Mouse (Mus musculus): ENCODE results near the gene Gng2. TPM values are rescaled to one million over a fixed set of nuclear protein-coding genes. Genes with fewer than 3 reads are reported as not detected.

The Gng2 gene
- polyA plus RNA-seq, 1 experiment from 2014 or later, result 11.8 TPM

- Histone ChIP-seq H3K9me3 (replicated peaks) (no peaks in the 10 kb centered on the region), H3K36me3 (no peaks in the 10 kb centered on the region), H3K27me3 (replicated peaks) (0 out of 2 replicates have a peak, but pooled peaks cover 5% of the 10 kb centered on the region), H3K9ac (no peak overlapping the region), H3K4me3 (no peak overlapping the region), H3K4me2 (no peak overlapping the region), H3K4me1 (no peaks in the 10 kb centered on the region), H3K27ac (no peak overlapping the region)
- WGBS (ENCODE audit: insufficient replicate concordance), result 42% methylated on average over 8 of the region's 8 CpGs
- no peak for ATAC-seq
Observed at GRCm38 (mm10) chr14:19992873-19993569, 15.6 kb upstream of the Gng2 start.

GRCm38 (mm10) chr14:19991861-19992260 lies 14.4 kb upstream of the Gng2 start:
- H3K4me2 ChIP-seq, result no peak overlapping the region
- ATAC-seq, result no peak
- WGBS (ENCODE audit: insufficient replicate concordance), result 43% methylated on average over 3 of the region's 3 CpGs
- no peak overlapping the region for H3K4me3 ChIP-seq
- no peaks in the 10 kb centered on the region for H3K36me3 ChIP-seq
- H3K4me1 ChIP-seq, result peaks cover 4% of the 10 kb centered on the region; the same call in 1 of the 2 replicates
- no peak overlapping the region for H3K27ac ChIP-seq
- H3K9ac ChIP-seq, result no peak overlapping the region
- no peaks in the 10 kb centered on the region for H3K9me3 ChIP-seq (replicated peaks)
- peaks cover 10% of the 10 kb centered on the region; the same call in 1 of the 2 replicates for H3K27me3 ChIP-seq (replicated peaks)

DNA sequence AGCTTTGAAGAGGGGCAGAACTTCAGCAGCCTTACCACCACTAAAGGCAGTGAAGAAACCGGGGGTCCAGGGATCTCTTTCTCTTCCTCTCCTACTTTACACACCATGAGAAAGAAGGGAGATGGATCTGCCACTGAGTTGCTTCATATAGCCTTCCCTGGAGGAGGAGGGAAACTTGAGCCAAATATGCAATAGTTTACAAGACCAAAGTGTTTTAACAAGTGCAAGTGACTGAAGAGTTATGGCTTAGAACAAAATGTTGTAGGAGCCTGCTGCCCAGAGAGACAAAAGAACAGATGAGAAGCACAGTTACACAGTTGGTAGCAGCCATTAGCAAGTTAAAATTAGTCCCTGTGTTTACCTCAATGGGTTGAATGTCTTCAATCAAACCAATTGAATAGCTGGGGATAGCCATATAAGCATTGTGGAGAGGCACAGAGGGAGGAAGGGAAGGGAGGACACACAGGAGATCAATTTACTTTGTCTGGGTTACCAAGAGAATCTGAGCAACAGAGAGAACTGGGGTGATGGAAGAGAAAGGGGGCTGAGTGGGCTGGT lies 13.1 kb upstream of the Gng2 start:
- H3K9me3 ChIP-seq (replicated peaks), result no peaks in the 10 kb centered on the region
- no peaks in the 10 kb centered on the region for H3K36me3 ChIP-seq
- H3K4me1 ChIP-seq, result peaks cover 15% of the 10 kb centered on the region
- no peak overlapping the region for H3K9ac ChIP-seq
- H3K4me2 ChIP-seq, result no peak overlapping the region
- H3K27me3 ChIP-seq (replicated peaks), result peaks cover 22% of the 10 kb centered on the region
- no peak overlapping the region for H3K27ac ChIP-seq
- no peak for ATAC-seq
- 42% methylated on average over 1 of the region's 1 CpGs for WGBS (ENCODE audit: insufficient replicate concordance)
- H3K4me3 ChIP-seq, result no peak overlapping the region

- Histone ChIP-seq H3K4me2 (no peak overlapping the region), H3K9ac (no peak overlapping the region), H3K9me3 (replicated peaks) (no peaks in the 10 kb centered on the region), H3K36me3 (no peaks in the 10 kb centered on the region), H3K4me1 (peaks cover 28% of the 10 kb centered on the region), H3K27me3 (replicated peaks) (peaks cover 32% of the 10 kb centered on the region), H3K4me3 (no peak overlapping the region), H3K27ac (no peak overlapping the region)
- 73% methylated on average over 3 of the region's 3 CpGs for whole genome bisulfite sequencing (ENCODE audit: insufficient replicate concordance)
- no peak for ATAC-seq
Observed at GRCm38 (mm10) chr14:19988410-19988809, 11.0 kb upstream of the Gng2 start.

- ATAC-seq, result no peak
- peaks cover 32% of the 10 kb centered on the region for H3K27me3 ChIP-seq (replicated peaks)
- H3K9me3 ChIP-seq (replicated peaks), result no peaks in the 10 kb centered on the region
- no peak overlapping the region for H3K9ac ChIP-seq
- 0 out of 2 replicates have a peak overlapping the region, but pooled peaks have one; percentile 10 for H3K27ac ChIP-seq
- H3K4me3 ChIP-seq, result no peak overlapping the region
- no peaks in the 10 kb centered on the region for H3K36me3 ChIP-seq
- H3K4me1 ChIP-seq, result peaks cover 28% of the 10 kb centered on the region
- H3K4me2 ChIP-seq, result peak overlapping the region; percentile 33
- WGBS (ENCODE audit: insufficient replicate concordance), result 18% methylated on average over 8 of the region's 8 CpGs
Observed at GRCm38 (mm10) chr14:19987358-19987834, 10.0 kb upstream of the Gng2 start.

- Histone ChIP-seq H3K4me2 (peak overlapping the region; percentile 33), H3K4me3 (no peak overlapping the region), H3K4me1 (peaks cover 28% of the 10 kb centered on the region), H3K9ac (no peak overlapping the region), H3K36me3 (no peaks in the 10 kb centered on the region), H3K27ac (peak overlapping the region; percentile 55; the same call in 1 of the 2 replicates), H3K9me3 (replicated peaks) (no peaks in the 10 kb centered on the region), H3K27me3 (replicated peaks) (peaks cover 32% of the 10 kb centered on the region)
- ATAC-seq, result peak; percentile 55; the same call in 1 of the 2 replicates
- 7% methylated on average over 13 of the region's 13 CpGs for WGBS (ENCODE audit: insufficient replicate concordance)
Observed at GRCm38 (mm10) chr14:19986614-19987357, 9.4 kb upstream of the Gng2 start.

DNA sequence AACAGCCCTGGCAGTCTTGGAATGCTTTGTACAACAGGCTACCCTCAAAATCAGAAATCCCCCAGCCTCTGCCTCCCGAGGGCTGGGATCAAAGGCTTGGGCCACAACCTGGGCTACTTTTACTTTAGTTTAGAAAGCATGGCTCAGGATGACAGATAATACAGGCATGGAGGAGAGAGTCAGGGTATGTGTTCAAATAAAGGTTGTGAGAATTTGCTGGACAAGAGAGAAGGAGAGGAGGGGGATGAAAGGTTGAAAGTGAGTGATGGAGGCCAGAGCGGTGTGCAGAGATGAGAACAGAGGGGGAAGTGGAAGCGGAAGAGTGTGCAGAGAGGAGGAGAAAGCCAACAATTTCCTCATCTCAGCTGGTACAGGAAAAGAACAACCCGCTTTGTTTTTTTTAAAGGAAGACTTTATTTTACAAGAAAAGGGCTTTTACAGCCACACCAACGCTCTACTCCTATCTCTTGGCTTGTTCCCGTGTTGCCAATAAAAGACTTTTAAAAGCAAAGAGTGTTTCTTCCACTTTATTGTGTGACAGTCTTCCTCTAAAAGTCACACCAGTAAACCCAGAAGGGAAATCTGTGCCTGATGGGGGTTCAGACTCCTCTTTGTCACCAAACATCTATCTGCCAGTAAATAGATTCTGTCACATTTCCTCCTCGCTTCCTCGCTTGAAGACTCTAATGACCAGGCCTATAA lies 8.6 kb upstream of the Gng2 start:
- Histone ChIP-seq H3K4me3 (0 out of 2 replicates have a peak overlapping the region, but pooled peaks have one; percentile 7), H3K4me1 (peaks cover 28% of the 10 kb centered on the region), H3K9ac (no peak overlapping the region), H3K27ac (peak overlapping the region; percentile 55), H3K36me3 (no peaks in the 10 kb centered on the region), H3K9me3 (replicated peaks) (no peaks in the 10 kb centered on the region), H3K4me2 (peak overlapping the region; percentile 37), H3K27me3 (replicated peaks) (peaks cover 32% of the 10 kb centered on the region)
- 26% methylated on average over 8 of the region's 8 CpGs for WGBS (ENCODE audit: insufficient replicate concordance)
- ATAC-seq, result no peak

- no peak; the same call in 1 of the 2 replicates for ATAC-seq
- Histone ChIP-seq H3K4me2 (peak overlapping the region; percentile 37), H3K9me3 (replicated peaks) (no peaks in the 10 kb centered on the region), H3K4me1 (peaks cover 28% of the 10 kb centered on the region), H3K27me3 (replicated peaks) (peaks cover 32% of the 10 kb centered on the region), H3K36me3 (no peaks in the 10 kb centered on the region), H3K9ac (no peak overlapping the region), H3K27ac (peak overlapping the region; percentile 55), H3K4me3 (0 out of 2 replicates have a peak overlapping the region, but pooled peaks have one; percentile 7)
- WGBS (ENCODE audit: insufficient replicate concordance), result 7% methylated on average over 13 of the region's 13 CpGs
Observed at GRCm38 (mm10) chr14:19985107-19985911, 7.9 kb upstream of the Gng2 start.

DNA sequence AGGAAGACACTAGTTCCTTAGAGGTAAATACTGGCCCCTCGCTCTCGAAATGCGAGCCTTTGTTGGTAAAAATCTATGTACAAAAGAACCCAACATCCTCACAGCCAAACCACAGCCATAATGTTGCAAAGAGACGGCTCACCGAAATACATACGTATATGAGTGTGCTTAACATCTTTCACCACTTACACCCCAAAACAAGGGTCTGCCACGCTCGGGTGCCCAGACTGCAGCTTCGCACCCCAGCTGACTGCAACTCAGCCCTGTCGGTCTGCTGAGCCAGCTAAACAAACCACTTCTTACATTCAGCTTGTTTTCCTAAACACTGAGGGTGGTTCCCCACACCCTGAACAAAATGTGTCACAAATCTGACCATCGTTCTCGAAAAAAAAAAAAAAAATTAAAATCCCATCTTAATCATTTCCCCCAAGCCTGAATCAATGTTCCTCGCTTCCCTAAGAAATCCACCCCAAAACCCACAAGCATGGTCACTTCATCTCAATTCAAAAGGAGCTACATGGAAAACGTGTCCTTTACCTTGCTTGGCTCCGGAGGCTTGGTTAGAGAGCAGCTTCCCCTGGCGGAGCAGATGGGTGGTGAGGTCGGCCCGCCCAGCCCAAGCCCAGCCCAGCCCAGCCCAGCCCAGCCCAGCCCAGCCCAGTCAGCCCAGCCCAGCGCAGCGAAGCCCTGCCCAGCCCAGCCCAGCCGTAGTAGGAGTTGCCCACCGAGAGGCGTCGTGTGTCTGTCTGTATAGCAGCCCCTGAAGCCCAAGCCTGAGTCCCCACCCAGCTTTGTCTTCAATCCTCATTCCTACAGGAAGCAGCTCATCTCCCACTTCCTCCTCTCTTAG lies 781 bp downstream of the Gng2 start:
- H3K9me3 ChIP-seq (replicated peaks), result no peaks in the 10 kb centered on the region
- H3K27ac ChIP-seq, result no peak overlapping the region; the same call in 1 of the 2 replicates
- peaks cover 17% of the 10 kb centered on the region for H3K27me3 ChIP-seq (replicated peaks)
- H3K9ac ChIP-seq, result no peak overlapping the region
- no peaks in the 10 kb centered on the region for H3K36me3 ChIP-seq
- peak overlapping the region; percentile 62 for H3K4me2 ChIP-seq
- ATAC-seq, result peak; percentile 90
- WGBS (ENCODE audit: insufficient replicate concordance), result 2% methylated on average over 24 of the region's 24 CpGs
- peak overlapping the region; percentile 51 for H3K4me3 ChIP-seq
- peaks cover 35% of the 10 kb centered on the region for H3K4me1 ChIP-seq

DNA sequence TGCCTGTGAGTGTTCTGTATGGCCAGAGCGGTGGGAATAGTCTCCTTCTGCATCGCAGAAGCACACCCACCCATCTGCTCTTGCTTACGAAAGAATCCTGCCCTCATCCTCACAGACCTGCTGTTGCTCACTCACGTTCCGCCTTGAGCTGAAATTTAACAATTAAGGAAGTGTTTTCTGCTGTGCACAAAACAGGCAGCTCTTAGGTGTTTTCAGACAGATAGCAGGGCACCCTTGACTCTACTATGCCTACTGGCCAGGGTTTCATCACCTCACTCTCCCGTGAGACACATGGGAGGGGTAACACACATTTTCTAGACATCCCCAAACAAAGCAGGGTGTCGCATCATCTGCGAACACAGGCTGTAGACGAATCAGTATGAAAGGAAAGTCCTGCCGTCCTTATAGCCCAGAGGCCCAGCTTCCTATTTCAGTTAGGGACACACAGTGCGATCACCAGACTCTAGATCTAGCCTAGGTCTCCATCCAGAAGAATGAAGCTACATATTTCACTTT lies 2.4 kb downstream of the Gng2 start:
- H3K9ac ChIP-seq, result no peak overlapping the region

More for the DNA sequence above, 2.4 kb downstream of the Gng2 start:
- H3K4me1 ChIP-seq, result peaks cover 50% of the 10 kb centered on the region
- H3K27ac ChIP-seq, result no peak overlapping the region
- H3K36me3 ChIP-seq, result no peaks in the 10 kb centered on the region
- H3K9me3 ChIP-seq (replicated peaks), result no peaks in the 10 kb centered on the region
- H3K27me3 ChIP-seq (replicated peaks), result peaks cover 17% of the 10 kb centered on the region
- peak overlapping the region; percentile 39 for H3K4me2 ChIP-seq
- WGBS (ENCODE audit: insufficient replicate concordance), result 24% methylated on average over 11 of the region's 11 CpGs
- H3K4me3 ChIP-seq, result peak overlapping the region; percentile 9; the same call in 1 of the 2 replicates
- ATAC-seq, result no peak

All from liver, embryonic 12.5 days (tissue).